Mouse (Mus musculus): ENCODE data around the gene Nckap5l.
A peak's percentile ranks its signal among the peaks of the same experiment; 100 is the strongest.

Gene Nckap5l

DNA sequence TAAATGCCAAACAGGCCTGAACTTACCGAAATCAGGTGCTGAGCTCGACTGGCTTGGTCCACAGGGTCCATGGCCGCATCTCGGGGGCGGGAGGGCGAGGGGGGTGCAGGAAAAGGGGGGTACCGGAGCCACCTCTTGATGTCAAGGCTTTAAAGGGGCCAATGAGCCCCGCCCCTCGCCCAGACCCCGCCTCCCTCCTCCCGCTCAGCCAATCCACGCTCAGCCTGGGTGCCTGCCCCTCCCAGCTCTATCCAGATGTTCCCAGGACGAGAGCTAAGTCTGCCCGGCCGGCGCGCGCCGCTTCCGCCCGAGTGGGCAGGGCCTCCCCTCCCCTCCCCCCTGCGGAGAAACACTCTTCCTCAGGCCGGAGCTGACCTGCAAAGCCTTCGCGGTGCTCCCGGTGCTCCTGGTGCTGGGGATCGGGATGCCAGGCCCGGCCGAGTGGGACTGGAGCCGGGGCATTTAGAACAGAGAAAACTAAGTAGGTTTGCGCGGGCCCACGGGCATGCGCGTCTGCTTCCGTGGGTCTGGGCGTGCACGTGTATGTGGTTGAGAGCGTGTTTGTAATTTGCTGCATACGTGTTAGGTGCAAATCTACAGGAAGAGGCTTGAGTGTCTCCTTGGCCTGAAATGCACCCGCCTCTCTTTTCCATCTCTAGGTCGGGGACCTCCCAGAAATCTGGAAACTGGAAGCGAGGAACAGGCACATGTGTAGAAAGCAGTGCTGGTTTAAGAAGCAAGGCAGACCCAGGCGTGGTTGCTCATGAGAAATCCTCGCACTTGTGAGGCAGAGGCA, at the start of gene Nckap5l:
Gene Nckap5l (minus strand): TSS at position 143 of the 796 bp plus-strand sequence.
- peak; percentile 90 for DNase-seq

DNA sequence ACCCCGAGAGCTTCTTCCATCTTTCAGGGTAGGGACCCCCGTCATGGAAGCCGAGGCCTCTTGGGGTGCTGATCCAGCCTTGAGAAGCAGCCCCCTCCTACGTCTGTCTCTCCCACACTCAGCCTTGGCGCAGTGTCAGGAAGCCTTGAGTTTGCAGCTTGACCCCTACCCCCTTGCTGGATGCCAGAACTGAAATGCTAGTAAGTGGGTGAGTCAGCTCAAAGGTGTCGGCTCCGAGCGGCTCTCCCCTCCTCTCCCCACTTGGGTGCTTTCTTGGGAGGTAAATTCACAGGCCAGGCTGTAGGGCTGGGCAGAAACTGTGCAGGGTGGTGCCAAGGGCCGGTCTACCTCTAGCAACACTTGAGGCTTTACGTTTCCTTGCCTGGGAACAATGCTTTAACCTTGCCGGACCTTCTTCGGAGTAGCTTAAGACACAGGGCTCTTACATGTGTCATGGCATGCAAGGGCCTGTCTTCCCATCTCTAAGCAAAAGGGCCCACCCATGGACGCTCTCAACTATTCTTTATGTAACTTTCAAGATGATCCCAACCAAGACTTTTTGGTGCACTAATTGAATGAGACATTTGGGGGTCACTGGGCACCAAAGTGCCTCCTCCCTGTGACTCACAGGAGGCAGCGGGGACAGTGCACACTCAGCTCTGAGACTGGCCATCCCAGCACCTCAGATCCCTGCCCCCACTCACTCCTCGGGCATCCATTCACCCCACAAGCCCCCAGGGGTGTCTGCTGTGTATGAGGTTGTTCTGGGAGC, 48.0 kb upstream of the Nckap5l start:
- no peak for DNase-seq

DNA sequence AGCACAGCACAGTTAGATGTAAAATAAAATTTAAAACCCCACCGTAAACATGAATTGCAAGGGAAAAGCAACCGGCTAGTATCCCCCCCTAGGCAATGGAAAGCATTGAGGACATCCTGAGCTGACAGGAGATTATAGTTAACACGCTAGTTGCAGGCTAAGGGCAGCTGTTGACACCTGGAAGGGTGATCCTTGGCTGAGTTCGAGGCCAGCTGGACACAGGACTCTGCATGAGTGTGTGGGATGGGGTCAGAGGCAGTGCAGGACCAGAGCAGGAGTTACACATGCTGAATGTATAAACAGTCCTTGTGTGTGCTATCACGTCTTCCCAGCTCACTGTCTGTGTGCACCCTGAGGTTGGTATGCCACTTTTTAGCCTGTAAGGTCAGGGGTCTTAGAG, 45.7 kb upstream of the Nckap5l start:
- no peak for DNase-seq

DNA sequence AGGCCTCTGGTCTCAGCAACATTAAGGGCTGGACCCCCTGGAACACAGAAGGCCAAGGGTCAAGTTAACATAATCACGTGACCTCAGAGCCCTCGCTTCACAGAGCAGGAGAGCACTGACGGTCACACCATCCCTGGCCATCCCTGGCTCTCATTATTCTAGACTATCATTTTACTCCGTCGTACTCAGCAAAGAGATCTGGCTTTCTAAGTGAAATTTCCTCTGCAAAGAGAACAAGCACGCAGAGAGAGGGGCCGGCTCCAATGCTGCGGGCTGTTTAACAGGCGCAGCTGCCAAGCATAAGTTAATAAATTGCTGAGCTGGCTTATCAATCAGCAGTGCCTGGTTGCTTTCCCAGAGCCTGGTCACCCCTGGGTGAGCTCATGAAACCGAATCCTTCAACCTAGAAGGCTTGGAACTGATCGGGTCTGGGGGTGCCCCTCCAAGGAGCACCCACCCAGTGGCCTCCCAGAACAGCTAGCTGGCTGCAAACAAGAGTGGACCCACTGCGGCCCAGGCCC, 44.8 kb upstream of the Nckap5l start:
- no peak for DNase-seq

DNA sequence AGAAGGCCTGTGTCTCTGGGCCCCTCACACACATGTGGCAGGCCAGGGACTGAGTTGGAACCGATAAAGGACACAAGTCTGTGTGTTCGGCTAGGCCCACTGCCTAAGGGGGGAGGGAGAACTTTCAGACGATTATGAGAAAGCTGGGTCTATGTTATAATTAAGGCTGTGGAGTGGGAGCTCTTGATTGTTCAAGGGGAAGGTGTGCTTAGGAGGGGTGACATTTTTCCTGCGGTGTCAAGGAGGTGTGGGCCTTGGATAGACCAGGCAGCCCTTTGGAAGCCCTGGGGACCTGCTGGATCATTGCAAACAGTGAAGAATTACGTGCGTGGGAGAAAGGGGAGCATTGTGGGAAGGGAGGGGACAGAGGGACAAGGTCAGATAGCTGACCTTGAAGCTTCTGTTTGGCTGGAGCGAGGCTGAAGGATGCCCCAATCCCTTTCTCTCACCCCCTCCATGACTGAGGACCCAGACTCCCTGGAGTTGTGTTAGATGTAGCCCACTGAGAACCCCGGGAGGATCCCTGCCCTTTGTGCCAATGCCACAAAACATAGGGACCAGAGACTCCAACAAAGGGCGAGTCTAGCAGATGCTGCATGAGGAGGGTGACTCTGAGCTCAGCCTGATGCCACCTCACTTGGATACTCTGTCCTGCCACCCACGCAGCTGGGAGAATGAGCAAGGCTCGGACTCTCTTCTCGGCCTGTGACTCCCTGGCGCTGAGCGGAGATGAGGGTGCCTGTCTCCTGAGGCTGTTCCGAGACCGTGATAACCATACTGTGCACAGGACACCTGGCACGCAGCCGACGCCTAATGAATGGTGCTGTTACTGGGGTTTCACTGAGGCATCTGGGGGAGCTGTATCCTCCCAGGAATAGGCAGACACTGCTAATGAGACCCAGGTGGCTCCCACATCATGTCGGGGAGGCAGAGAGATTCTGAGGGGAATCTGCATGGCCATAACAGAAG, 44.0 kb upstream of the Nckap5l start:
- DNase-seq: peak; percentile 40

DNA sequence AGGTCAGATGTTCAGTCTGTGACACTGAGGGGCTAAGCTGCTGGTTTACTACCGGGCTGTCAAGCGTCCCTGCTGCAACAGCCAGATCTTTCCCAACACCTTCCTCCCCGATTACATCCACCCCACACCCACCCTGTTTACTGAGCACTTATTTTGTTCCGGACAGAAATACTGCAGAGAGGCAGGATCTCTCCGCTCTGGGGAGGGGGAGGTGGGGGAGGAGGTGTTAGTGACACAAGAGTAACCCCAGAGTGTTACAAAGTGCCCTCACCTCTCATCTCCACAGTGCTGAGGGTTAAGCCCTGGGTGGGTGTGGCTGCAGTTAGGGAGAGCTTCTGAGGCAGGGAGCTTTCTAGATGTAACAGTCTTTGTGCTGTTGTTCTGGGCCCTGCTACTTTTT, 42.8 kb upstream of the Nckap5l start:
- DNase-seq: no peak

DNA sequence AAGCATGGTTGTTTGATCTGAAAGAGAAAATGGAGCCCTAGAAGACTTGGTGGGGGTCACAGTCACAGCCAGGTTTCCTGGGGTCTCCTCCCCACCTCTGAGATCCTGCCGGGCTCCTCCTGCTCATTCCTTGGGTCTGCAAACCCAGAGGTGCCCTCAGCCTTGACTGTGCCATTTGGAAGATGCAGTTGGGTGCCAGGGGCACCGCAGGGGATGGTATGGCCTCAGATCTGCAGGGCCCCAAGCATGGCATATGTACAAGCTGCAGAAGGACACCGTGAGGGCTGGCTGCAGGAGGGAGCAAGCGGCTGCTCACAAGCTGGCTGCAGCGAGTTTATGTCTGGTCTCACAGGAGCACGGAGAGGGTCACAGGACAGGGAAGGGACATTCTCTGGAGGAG, 42.2 kb upstream of the Nckap5l start:
- DNase-seq: no peak

DNA sequence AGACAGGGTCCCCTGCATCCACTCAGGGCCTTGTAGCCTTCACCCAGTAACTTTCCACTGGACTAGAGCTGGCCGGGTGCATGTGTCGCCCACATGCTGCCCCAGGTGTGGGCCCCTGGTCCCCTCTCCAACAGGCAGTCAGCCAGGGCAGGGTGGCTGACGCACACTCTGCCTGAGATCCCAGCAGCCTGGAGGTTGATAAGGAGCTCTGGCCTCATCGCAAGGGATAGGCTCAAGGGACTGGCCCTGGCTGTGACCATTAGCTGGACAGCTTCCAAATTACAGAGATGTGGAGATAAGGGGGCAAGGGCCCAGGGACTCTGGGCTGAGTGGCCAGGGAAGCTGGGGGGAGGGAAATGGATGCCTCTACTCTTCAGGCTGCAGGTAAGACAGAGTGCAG, 41.2 kb upstream of the Nckap5l start:
- no peak for DNase-seq

DNA sequence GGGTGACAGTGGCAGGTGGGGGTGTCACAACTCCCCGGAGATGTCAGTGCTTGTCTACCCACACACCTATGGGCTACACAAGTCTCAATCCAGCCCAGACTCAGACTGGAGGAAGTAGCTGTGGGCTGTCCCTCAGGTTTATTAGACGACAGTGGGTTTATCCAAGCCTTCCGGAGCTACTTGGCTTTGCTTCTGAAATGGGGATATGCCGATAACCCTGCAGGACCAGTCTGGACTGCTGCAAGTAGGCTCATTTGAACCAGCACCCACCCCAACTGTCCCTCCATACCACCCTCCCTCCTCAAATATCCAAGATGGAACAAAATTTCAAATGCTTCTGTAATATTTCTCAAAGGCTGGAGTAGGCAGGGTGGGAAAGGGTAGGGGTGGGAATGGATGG, 40.8 kb upstream of the Nckap5l start:
- DNase-seq: no peak

DNA sequence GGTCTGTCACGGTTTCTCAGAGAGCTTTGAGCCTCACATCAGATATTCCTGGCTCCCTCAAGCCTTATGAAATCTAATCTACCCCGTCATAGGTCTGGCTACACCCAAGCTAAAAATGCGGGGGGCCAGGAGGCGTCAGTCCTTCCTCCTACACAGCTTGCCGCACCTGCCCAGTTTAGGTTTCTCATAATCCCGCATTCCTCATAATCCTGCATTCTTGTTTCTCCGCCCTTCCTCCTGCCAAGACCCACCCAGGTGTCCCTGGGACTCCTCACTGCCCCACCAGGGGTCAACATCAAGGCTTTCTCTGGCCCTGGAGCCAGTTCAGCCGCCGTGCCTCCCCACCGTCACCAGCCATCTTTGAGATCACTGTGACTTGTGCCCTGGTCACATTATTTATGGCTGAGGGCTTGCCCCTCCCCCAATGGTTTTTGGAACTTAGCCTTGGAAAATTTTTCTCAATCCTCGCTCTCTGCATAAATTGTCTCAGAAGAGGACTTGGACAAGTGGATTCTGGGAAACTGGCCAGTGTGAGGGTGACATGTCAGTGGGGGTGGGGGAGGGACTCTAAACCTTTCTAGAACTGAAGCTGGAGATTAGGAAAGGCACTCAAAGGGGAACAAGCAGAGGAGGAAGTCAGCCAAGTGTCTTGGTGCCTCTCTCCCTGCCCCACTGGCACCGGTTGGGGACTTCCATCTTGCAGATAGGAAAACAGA, 40.1 kb upstream of the Nckap5l start:
- peak; percentile 33 for DNase-seq

DNA sequence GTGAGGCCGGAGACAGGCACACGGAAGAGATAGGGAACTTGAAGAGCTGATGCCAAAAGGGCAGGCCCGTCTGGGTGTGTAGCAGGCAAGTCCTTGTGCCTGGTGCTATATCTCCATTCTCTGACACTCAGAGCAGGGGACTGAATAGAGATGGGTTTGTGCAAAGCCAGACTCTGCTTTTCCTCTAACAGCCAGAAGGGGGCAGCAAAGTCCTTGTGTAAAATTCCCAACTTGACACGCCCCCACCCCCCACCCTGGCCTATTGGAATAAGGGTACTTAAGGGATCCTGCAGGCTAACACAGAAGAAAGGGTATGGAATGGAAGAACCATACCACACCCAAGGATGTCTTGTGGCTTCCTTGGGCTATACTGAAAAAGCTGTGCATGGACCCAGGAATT, 39.5 kb upstream of the Nckap5l start:
- DNase-seq: peak; percentile 63

DNA sequence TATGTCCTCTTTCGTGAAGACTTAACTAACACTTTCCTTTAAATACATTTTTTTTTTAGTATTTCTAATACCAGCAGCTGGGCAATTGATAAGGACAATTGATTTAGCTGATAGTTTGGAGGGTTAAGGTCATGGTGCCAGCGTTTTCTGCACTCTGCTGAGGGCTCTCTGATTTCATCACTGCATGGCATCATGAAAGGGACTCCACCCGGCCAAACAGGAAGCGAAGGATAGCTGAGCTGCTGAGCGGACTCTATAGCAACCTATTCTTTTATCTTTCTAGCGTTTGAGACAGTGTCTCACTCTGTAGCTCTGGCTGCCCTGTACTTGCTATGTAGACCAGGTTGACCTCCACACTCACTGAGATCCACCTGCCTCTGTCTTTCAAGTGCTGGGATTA, 27.2 kb upstream of the Nckap5l start:
- no peak for DNase-seq

DNA sequence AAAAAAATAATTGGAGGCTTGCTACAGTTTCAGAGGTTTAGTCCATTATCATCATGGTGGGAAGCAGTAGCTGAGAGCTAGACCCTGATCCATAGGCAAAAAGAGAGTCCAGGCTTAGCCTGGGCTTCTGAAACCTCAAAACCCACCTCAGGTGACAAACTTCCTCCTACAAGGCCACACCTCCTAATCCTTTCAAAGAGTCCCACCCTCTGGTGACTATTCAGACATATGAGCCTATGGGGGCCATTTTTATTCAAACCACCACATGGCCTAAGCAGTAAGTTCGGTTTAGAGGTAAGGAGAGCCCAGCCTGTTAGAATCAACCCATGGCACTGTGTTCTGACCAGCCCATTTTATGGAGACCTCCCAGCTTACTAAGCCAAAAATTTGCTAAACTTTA, 18.3 kb upstream of the Nckap5l start:
- no peak for DNase-seq

DNA sequence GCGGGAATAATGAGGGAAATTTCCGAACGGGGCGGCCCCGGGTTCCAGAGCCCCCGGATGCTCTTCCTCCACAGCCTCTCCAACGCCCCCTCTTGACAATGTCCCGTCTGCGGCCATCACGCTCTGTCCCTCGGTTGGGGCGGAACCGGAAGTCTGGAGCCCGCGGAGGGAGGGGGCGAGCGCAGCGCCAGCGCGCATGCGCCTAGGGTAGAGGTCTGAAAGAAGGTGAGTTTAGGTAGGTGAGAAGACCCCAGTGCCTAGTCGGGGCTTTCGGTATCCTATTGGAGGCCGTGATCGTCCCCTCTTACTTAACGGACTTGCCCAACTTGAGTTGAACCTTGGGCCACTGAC, 17.0 kb upstream of the Nckap5l start, which contains the start of gene Bcdin3d:
Gene Bcdin3d (minus strand): TSS at position 155 of the 351 bp plus-strand sequence.
- DNase-seq: peak; percentile 87

DNA sequence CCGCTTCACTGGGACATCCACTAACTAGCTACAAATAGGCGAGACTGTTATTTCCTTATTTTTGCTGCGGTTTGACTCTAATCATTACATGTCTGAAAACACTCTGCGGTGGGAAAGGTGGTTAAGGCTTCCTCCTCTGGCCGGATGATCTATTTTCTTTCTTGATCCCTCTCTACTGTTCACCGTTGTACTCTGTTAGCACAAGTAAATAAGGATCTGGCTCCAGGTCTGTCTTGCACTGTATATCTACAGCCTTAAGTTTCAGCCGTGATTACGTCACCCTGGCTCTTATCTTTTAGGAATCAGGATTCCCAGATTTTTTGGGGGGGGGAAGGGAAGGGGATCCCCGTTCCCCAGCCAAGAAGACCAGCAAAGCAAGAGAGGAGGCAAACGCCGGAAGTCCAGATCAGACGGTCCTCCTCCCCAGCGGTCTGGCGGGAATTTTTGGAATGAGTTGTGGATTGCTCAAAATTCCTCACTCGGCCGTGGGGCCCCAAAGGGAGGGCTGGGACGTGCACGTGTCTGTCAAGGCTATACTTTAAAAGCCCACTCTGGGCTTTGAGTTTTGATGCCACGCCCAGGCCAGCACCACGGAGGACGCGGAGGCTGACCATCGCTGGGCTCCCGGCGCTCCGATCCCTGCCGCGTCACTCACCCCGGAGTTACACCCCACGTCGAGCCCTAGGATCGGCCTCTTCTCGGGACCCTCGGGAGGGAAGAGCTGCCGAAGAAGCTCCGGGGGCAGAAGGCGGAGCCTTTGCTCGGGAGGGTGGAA, 16.4 kb upstream of the Nckap5l start:
- peak; percentile 60 for DNase-seq

DNA sequence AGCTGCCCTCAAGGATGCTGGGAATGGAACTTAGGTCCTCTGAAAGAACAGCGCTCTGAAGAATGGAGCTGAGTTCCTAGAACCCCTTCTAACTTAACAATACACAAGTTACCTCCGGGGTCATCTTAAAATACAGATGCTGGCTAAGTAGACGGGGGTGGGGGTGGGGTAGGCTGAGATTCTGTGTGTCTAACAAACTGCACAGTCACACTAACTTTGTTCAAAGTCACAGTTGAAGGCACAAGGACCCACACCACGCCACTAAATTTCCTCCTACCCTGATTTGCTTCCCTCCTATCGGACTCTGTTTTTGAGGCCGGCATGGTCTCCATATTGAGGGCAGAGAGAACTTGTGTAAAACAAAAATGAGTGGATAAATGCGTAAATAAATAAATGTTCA, 15.4 kb upstream of the Nckap5l start:
- no peak for DNase-seq

DNA sequence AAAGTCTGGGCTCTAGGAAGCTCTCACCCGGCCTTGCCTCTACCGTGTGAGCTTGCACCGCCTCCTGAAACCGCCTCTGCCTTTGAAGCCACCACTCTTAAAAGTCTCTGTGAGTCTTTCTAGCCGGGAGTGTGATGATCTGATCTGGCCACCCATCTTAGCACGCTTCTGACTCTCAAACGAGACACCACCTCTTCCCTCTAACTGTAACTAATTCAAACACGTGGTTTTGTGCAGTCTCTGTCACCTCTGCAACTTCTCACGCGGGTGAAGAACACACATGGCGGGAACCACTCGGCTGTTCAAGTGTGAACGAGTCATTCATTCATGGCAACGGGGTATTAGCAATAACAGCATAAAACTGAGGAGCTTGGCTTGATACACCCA, 14.1 kb upstream of the Nckap5l start:
- no peak for DNase-seq

DNA sequence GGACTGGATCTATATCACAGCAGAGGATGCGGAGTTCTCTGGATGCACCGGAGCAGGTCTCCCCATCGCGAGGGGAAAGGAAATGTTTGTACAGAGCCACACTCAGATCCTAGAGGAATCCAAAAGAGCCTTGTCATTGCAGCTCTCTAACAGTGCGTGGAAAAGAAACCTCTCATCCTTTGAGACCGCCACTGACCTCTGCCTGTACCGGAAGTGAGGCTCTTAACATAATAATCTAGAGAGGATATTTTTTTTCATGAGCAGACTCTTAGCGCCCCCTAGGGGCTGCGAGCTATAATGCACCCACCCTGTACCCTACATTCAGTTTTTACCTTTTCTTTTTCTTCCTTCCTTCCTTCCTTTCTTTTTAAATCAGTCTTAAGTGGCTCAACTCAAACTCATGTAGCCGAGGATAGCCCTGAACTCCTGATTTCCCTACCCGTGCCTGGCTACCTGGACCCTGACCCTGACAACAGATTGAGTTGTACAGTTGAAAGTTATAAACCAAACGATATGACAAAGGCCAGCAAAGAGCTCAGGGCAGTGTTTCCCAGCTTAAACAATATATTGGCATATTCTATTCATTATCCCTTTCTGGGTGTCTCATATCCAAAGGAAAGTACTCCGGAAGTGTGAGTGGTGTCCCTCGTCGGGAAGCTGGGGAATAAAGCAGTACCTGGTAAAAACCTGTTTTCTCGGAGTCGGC, 13.6 kb upstream of the Nckap5l start:
- peak; percentile 56 for DNase-seq

DNA sequence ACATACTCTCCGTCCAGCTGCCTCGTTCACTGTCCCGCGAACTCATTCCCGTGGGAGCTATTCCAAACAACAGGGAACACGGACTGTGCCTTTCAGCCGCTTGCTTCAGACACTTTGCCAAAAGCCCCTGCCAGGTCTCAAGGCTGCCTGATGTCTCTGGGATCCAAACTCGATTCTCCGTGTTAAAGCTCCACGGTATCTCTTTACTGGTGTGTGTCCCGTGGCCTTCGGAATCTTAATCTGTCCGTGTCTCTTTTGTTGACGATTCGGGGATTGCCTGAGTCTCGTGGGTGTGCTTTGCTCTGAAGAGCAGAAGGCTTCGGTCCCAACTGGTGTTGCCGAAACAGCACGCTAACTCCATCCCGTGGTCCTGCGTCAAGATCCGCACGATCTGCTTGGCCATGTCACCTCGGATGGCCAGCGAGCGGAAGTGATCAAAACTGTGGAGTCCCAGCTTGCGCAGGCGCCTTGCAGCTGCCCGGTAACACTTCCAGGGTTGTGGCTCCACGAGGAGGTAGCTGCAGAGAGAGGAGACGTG, 12.7 kb upstream of the Nckap5l start:
- no peak for DNase-seq

DNA sequence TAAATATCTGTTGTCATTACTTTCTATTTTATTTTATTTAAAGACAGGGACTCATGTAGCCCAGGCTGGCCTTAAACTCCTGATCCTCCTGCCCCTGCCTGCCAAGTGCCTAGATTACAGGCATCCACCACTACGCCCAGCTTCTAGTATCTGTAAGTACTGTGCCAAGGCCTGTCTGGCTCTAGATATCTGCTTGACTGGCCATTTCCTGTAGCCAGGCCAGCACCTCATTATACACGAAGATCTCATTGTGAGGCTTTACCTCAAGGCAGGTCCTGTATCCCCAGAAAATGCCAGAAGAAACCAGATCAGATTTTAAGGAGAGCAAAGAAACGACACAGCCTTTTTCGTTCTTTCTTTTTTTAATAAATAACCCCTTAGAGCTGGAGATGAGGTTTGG, 12.2 kb upstream of the Nckap5l start:
- no peak for DNase-seq

DNA sequence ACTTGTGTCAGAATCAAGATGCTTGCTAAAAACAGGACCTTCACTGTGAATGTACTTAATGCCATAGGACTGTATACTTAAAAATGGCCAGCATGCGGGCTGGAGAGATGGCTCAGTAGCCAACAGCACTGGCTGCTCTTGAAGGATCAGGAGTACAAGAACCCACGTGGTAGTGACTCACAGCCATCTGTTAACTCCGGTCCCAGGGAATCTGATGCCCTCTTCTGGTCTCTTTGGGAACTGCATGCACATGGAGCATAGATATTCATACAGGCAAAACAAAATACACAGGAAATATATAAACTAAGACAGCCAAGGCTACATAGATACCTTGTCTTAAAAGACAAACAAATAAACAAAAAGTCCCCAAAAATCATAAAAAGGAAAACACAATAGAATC, 11.5 kb upstream of the Nckap5l start:
- peak; percentile 82 for DNase-seq
